Mouse (Mus musculus) MEL (cell line): ENCODE data around the gene Sh2d1a. TPM values are rescaled to one million over a fixed set of nuclear protein-coding genes. Genes with fewer than 3 reads are reported as not detected.

Source experiments
- DNase-seq: peaks from one replicate; pipeline ENCODE4 v3.0.0; 2011; ENCODE audit warnings: low read depth, low spot score
- H3K27ac ChIP-seq: 2 replicates; pipeline ENCODE4 v1.5.1; 2012; ENCODE audit warnings: low read depth, mild to moderate bottlenecking, control low read depth, low read length, moderate library complexity; ENCODE audit not compliant: control insufficient read depth
- H3K27me3 ChIP-seq, 2 experiments: fragments of 150-350 bp in 1 of 2; sonication (generic) in 1 of 2; 2 replicates each; pipeline ENCODE4 v1.6.1; 2012; ENCODE audit warnings: low read length in 2 of 2, mild to moderate bottlenecking in 2 of 2, improper control_type of control experiment in 1 of 2, moderate library complexity in 1 of 2; ENCODE audit not compliant: insufficient read depth in 2 of 2, control insufficient read depth in 1 of 2
- H3K36me3 ChIP-seq, 2 experiments: 2 replicates each; pipeline ENCODE4 v1.6.1; 2012 to 2014; ENCODE audit warnings: low read length in 2 of 2, improper control_type of control experiment in 1 of 2, inconsistent platforms in 1 of 2, mild to moderate bottlenecking in 1 of 2; ENCODE audit not compliant: insufficient read depth in 2 of 2, control insufficient read depth in 1 of 2
- H3K4me1 ChIP-seq, 2 experiments: fragments of 150-350 bp in 1 of 2; sonication (generic) in 1 of 2; 2 replicates each; pipeline ENCODE4 v1.6.1; 2012; ENCODE audit warnings: low read length in 2 of 2, improper control_type of control experiment in 1 of 2, mild to moderate bottlenecking in 1 of 2; ENCODE audit not compliant: insufficient read depth in 2 of 2, control insufficient read depth in 1 of 2
- H3K4me3 ChIP-seq, 2 experiments: fragments of 150-350 bp in 1 of 2; sonication (generic) in 1 of 2; 2 replicates each; pipeline ENCODE4 v1.5.1; 2012; ENCODE audit warnings: low read depth in 2 of 2, low read length in 2 of 2, mild to moderate bottlenecking in 2 of 2, moderate library complexity in 2 of 2, control low read depth in 1 of 2, improper control_type of control experiment in 1 of 2; ENCODE audit not compliant: control insufficient read depth in 1 of 2, insufficient read depth in 1 of 2
- H3K79me2 ChIP-seq: 2 replicates; pipeline ENCODE4 v1.6.1; 2012; ENCODE audit warnings: mild to moderate bottlenecking, low read length, moderate library complexity; ENCODE audit not compliant: control insufficient read depth, poor library complexity, insufficient read depth
- H3K9ac ChIP-seq: 2 replicates; pipeline ENCODE4 v1.6.1; 2012; ENCODE audit warnings: low read depth, mild to moderate bottlenecking, control low read depth, low read length, moderate library complexity; ENCODE audit not compliant: control insufficient read depth, poor library complexity, severe bottlenecking
- H3K9me3 ChIP-seq: fragments of 150-350 bp; sonication (generic); replicated peaks from 2 replicates; pipeline ENCODE4 v1.6.1; 2012; ENCODE audit warnings: mild to moderate bottlenecking, low read length, improper control_type of control experiment, moderate library complexity; ENCODE audit not compliant: insufficient read depth
- CHD2 ChIP-seq: IDR thresholded peaks from 2 replicates; pipeline ENCODE4 v1.6.1; 2011; ENCODE audit warnings: low read length, improper control_type of control experiment
- ELF1 ChIP-seq: IDR thresholded peaks from 2 replicates; pipeline ENCODE4 v1.6.1; 2014; ENCODE audit warnings: low read depth, mild to moderate bottlenecking, inconsistent platforms, low read length, improper control_type of control experiment, moderate library complexity
- EP300 ChIP-seq, 2 experiments: IDR thresholded peaks; 2 replicates each; pipeline ENCODE4 v1.6.1; 2011; ENCODE audit warnings: improper control_type of control experiment in 2 of 2, low read length in 2 of 2, low read depth in 1 of 2, mild to moderate bottlenecking in 1 of 2
- ETS1 ChIP-seq: IDR thresholded peaks from 2 replicates; pipeline ENCODE4 v1.6.1; 2012; ENCODE audit warnings: low read depth, mild to moderate bottlenecking, inconsistent platforms, low read length, improper control_type of control experiment, moderate library complexity
- GABPA ChIP-seq: IDR thresholded peaks from 2 replicates; pipeline ENCODE4 v1.6.1; 2012; ENCODE audit warnings: low read depth, mild to moderate bottlenecking, inconsistent platforms, low read length, improper control_type of control experiment, moderate library complexity
- JUND ChIP-seq: IDR thresholded peaks from 2 replicates; pipeline ENCODE4 v1.6.1; 2011; ENCODE audit warnings: low read depth, mild to moderate bottlenecking, improper control_type of control experiment, low read length
- MAX ChIP-seq: IDR thresholded peaks from 2 replicates; pipeline ENCODE4 v1.6.1; 2011; ENCODE audit warnings: low read length, improper control_type of control experiment
- MAZ ChIP-seq: IDR thresholded peaks from 2 replicates; pipeline ENCODE4 v1.6.1; 2012; ENCODE audit warnings: low read depth, mild to moderate bottlenecking, inconsistent platforms, low read length, improper control_type of control experiment
- MEF2A ChIP-seq: IDR thresholded peaks from 2 replicates; pipeline ENCODE4 v1.6.1; 2014; ENCODE audit warnings: low read depth, mild to moderate bottlenecking, inconsistent platforms, low read length, improper control_type of control experiment; ENCODE audit not compliant: poor library complexity, insufficient replicate concordance, severe bottlenecking; ENCODE audit errors: extremely low read depth
- POLR2A ChIP-seq, 2 experiments: IDR thresholded peaks; 2 replicates each; pipeline ENCODE4 v1.6.1; 2011 to 2012; ENCODE audit warnings: low read length in 2 of 2, mild to moderate bottlenecking in 2 of 2, control low read depth in 1 of 2, improper control_type of control experiment in 1 of 2, low read depth in 1 of 2, moderate library complexity in 1 of 2; ENCODE audit not compliant: control insufficient read depth in 1 of 2, insufficient read depth in 1 of 2, poor library complexity in 1 of 2
- POLR2AphosphoS2 ChIP-seq: IDR thresholded peaks from 2 replicates; pipeline ENCODE4 v1.6.1; 2011; ENCODE audit warnings: low read length, improper control_type of control experiment
- SIN3A ChIP-seq: IDR thresholded peaks from 2 replicates; pipeline ENCODE4 v1.6.1; 2012; ENCODE audit warnings: low read length, improper control_type of control experiment, inconsistent platforms
- SMC3 ChIP-seq: IDR thresholded peaks from 2 replicates; pipeline ENCODE4 v1.6.1; 2011; ENCODE audit warnings: low read depth, low read length, improper control_type of control experiment
- TAL1 ChIP-seq: IDR thresholded peaks from 2 replicates; pipeline ENCODE4 v1.6.1; 2012; ENCODE audit warnings: mild to moderate bottlenecking, inconsistent platforms, low read length, moderate library complexity, mixed read lengths
- TBP ChIP-seq: IDR thresholded peaks from 2 replicates; pipeline ENCODE4 v1.8.0; 2011; ENCODE audit warnings: low read depth, low read length, improper control_type of control experiment
- TCF12 ChIP-seq: IDR thresholded peaks from 2 replicates; pipeline ENCODE4 v1.6.1; 2014; ENCODE audit warnings: low read depth, mild to moderate bottlenecking, inconsistent platforms, low read length, improper control_type of control experiment, moderate library complexity
- USF1 ChIP-seq: IDR thresholded peaks from 2 replicates; pipeline ENCODE4 v1.6.1; 2014; ENCODE audit warnings: low read depth, mild to moderate bottlenecking, inconsistent platforms, low read length, improper control_type of control experiment, moderate library complexity
- ZMIZ1 ChIP-seq: IDR thresholded peaks from 2 replicates; pipeline ENCODE4 v1.6.1; 2012; ENCODE audit warnings: low read depth, mild to moderate bottlenecking, inconsistent platforms, low read length, improper control_type of control experiment, moderate library complexity
- ZNF384 ChIP-seq: IDR thresholded peaks from 2 replicates; pipeline ENCODE4 v1.6.1; 2012; ENCODE audit warnings: low read depth, mild to moderate bottlenecking, inconsistent platforms, low read length, improper control_type of control experiment
- polyA plus RNA-seq, 2 experiments: library from polyadenylated mRNA; stranded (reverse) in 1 of 2; unstranded in 1 of 2; fragments of >175 nt in 1 of 2; fragments of >200 nt in 1 of 2; gene quantifications; 2 replicates each; pipeline versions ENCODE4 v1.2.1 to v1.2.4; 2012; ENCODE audit warnings: low replicate concordance in 2 of 2, low read depth in 1 of 2; ENCODE audit not compliant: insufficient read length in 2 of 2, insufficient read depth in 1 of 2, missing spikeins in 1 of 2
- total RNA-seq: library from RNA; depleted of rRNA; stranded (reverse); fragments of 300-350 nt; gene quantifications from 2 replicates; pipeline ENCODE4 v1.2.3, GENCODE M21; 2012; rRNA removed

Sh2d1a gene
- total and polyA plus RNA-seq, 3 experiments: not detected

DNA sequence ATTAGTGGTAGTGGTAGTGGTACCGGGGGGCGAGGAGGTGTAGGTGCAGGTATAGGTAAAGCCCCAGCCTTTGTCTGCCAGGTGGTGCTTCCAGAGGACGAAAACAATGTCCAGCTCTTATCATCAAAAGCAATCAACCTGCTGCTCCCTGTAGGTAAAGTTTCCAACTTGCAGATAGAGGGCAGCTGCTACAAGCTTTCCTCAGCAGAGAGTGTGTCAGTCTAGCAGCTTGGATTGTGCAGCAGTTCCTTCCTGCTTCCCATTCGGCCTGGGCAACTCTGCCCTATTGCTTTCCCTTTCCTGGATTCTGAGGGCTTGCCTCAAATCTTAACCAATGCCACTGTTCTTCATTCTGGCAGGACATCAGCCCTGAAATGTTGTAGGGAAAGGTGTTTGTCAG, 56.4 kb downstream of the Sh2d1a start:
- Histone ChIP-seq H3K79me2 (no peaks in the 10 kb centered on the region), H3K9ac (no peak overlapping the region), H3K9me3 (no peaks in the 10 kb centered on the region), H3K27me3 (no peaks in the 10 kb centered on the region; a peak in 1 of 4 replicates), H3K27ac (no peak overlapping the region), H3K4me1 (no peaks in the 10 kb centered on the region), H3K4me3 (no peak overlapping the region), H3K36me3 (no peaks in the 10 kb centered on the region)
- no peak for TF ChIP-seq MAZ
- no peak for TF ChIP-seq CHD2
- no peak for TF ChIP-seq TAL1
- no peak for TF ChIP-seq SIN3A
- TF ChIP-seq POLR2AphosphoS2: no peak
- no peak for TF ChIP-seq EP300 (IDR thresholded peaks at IDR 0.05; ENCODE audit: low read depth in 1 of 2, low read length in 2 of 2)
- TF ChIP-seq ZMIZ1: no peak
- TF ChIP-seq MEF2A: no peak
- TF ChIP-seq ETS1: no peak
- TF ChIP-seq ELF1: no peak
- no peak for TF ChIP-seq USF1
- no peak for TF ChIP-seq SMC3
- TF ChIP-seq ZNF384: no peak
- TF ChIP-seq GABPA: no peak
- no peak for TF ChIP-seq JUND
- TF ChIP-seq TBP: no peak
- TF ChIP-seq POLR2A (IDR thresholded peaks at IDR 0.05; ENCODE audit: control insufficient read depth in 1 of 2, insufficient read depth in 1 of 2, low read depth in 1 of 2, low read length in 2 of 2, poor library complexity in 1 of 2): no peak
- no peak for TF ChIP-seq MAX
- TF ChIP-seq TCF12: no peak
- DNase-seq: no peak

Other genes starting within 250 kb of the Sh2d1a start
- not detected in 2 replicates for gene Tex13c2, start 12.8 kb upstream of the Sh2d1a start, total RNA-seq
- gene Tex13c2, start 12.8 kb upstream of the Sh2d1a start, polyA plus RNA-seq: not detected